24 mouse cellular contexts compared by ENCODE assay signal in the genomic region with DNA sequence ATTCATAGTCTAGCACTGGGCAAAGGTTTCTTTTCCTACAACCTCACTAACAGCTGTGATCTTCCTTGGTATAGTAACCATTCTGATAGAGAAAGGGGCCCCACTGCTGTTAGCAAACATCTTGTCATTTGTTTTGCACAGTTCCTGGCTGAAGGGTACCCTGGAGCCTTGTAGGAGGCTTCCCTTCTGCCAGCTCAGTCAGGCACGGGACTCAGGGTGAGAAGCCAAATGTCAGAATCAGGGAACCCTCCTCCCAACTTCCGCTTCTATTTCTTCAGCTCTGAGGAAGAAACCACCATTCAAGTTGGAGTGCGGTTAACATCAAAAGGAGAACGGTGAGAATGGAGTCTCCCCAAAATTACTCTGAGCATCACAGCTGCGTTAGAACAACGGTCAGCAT. TPM values are rescaled to one million over a fixed set of nuclear protein-coding genes. Genes with fewer than 3 reads are reported as not detected.
DNase-seq lines count a peak whose midpoint lies in the region; ATAC-seq and TF ChIP-seq lines count a peak whose summit lies in the region.
"Had no signal": no experiment of that assay in that cellular context is flagged by ENCODE, and none has a peak within 500 bp of the region (broad histone marks: within the 10 kb centered on the region; RNA-seq: fewer than 3 reads in every experiment).

No protein-coding gene starts in this region.

- WGBS in midbrain, embryonic 10.5 days: 83% methylated on average over 6 of the region's 6 CpGs
- WGBS in midbrain, embryonic 16.5 days: 75% methylated on average over 6 of the region's 6 CpGs
- WGBS in forebrain, embryonic 13.5 days: 77% methylated on average over 6 of the region's 6 CpGs

- ATAC-seq in midbrain, embryonic 16.5 days: no peak
- ATAC-seq in forebrain, embryonic 13.5 days: no peak
- ATAC-seq: forebrain, embryonic 15.5 days; intestine, embryonic 15.5 days had no signal

- no peaks in the 10 kb centered on the region for H3K36me3 ChIP-seq in midbrain, embryonic 10.5 days
- no peaks in the 10 kb centered on the region for H3K36me3 ChIP-seq in midbrain, embryonic 16.5 days (ENCODE audit: control insufficient read depth, insufficient read depth, low read length)
- H3K36me3 ChIP-seq in CH12.LX (replicated peaks in 1 of 2; ENCODE audit: control insufficient read depth in 1 of 2, insufficient read depth in 1 of 2, low read length in 1 of 2): no peaks in the 10 kb centered on the region
- no peaks in the 10 kb centered on the region for H3K36me3 ChIP-seq in forebrain, embryonic 13.5 days (ENCODE audit: poor library complexity, severe bottlenecking)
- H3K36me3 ChIP-seq: embryonic facial prominence, embryonic 12.5 days; embryonic facial prominence, embryonic 15.5 days; forebrain, embryonic 15.5 days; hindbrain, embryonic 15.5 days; intestine, embryonic 15.5 days had no signal

- H3K4me3 ChIP-seq in midbrain, embryonic 10.5 days: no peak overlapping the region
- H3K4me3 ChIP-seq in midbrain, embryonic 16.5 days (ENCODE audit: low read depth, low read length): no peak overlapping the region
- no peak overlapping the region for H3K4me3 ChIP-seq in CH12.LX (replicated peaks in 1 of 3; ENCODE audit: low read depth in 2 of 3, low read length in 2 of 3, poor library complexity in 1 of 3)
- H3K4me3 ChIP-seq in forebrain, embryonic 13.5 days: no peak overlapping the region
- H3K4me3 ChIP-seq: embryonic facial prominence, embryonic 12.5 days; embryonic facial prominence, embryonic 15.5 days; forebrain, embryonic 15.5 days; heart, adult 2 months; hindbrain, embryonic 15.5 days; intestine, embryonic 15.5 days had no signal

- in situ Hi-C loops in CH12.LX (cut with MboI; ENCODE audit: low pct_ligation_motif_present, low pct_unique_long_range_greater_than_20kb, low sequenced_read_pairs): no loop called here

- peaks cover 24% of the 10 kb centered on the region for H3K4me1 ChIP-seq in midbrain, embryonic 10.5 days
- peaks cover 9% of the 10 kb centered on the region for H3K4me1 ChIP-seq in midbrain, embryonic 16.5 days (ENCODE audit: control insufficient read depth, insufficient read depth, low read length)
- peaks cover 3 to 13% of the 10 kb centered on the region in 2 experiments; a peak in 3 of 4 replicates for H3K4me1 ChIP-seq in CH12.LX (ENCODE audit: control insufficient read depth in 1 of 2, insufficient read depth in 2 of 2)
- H3K4me1 ChIP-seq in forebrain, embryonic 13.5 days: no peaks in the 10 kb centered on the region
- H3K4me1 ChIP-seq: embryonic facial prominence, embryonic 12.5 days; forebrain, embryonic 15.5 days; intestine, embryonic 15.5 days had no signal

- 0 out of 2 replicates have a peak overlapping the region, but pooled peaks have one; percentile 46 for H3K27ac ChIP-seq in midbrain, embryonic 10.5 days (replicated peaks)
- H3K27ac ChIP-seq in midbrain, embryonic 16.5 days (ENCODE audit: low read length): no peak overlapping the region
- no peak overlapping the region for H3K27ac ChIP-seq in CH12.LX (ENCODE audit: insufficient read depth, low read depth)
- no peak overlapping the region for H3K27ac ChIP-seq in forebrain, embryonic 13.5 days
- H3K27ac ChIP-seq: embryonic facial prominence, embryonic 12.5 days; embryonic facial prominence, embryonic 15.5 days; forebrain, embryonic 15.5 days; heart, adult 2 months; hindbrain, embryonic 15.5 days; intestine, embryonic 15.5 days had no signal

- no peaks in the 10 kb centered on the region for H3K9me3 ChIP-seq in midbrain, embryonic 10.5 days (replicated peaks)
- H3K9me3 ChIP-seq in midbrain, embryonic 16.5 days (replicated peaks; ENCODE audit: control insufficient read depth, low read length, poor library complexity, severe bottlenecking): no peaks in the 10 kb centered on the region
- no peaks in the 10 kb centered on the region for H3K9me3 ChIP-seq in CH12.LX (replicated peaks; ENCODE audit: low read length)
- H3K9me3 ChIP-seq in forebrain, embryonic 13.5 days (replicated peaks): no peaks in the 10 kb centered on the region
- H3K9me3 ChIP-seq: embryonic facial prominence, embryonic 12.5 days; embryonic facial prominence, embryonic 15.5 days; forebrain, embryonic 15.5 days; hindbrain, embryonic 15.5 days; intestine, embryonic 15.5 days had no signal

- dilution Hi-C loops in CH12.LX (cut with MboI; ENCODE audit: extremely low pct_ligation_motif_present, extremely low pct_unique_long_range_greater_than_20kb, low sequenced_read_pairs): no loop called here

- no peak overlapping the region for H3K4me2 ChIP-seq in midbrain, embryonic 16.5 days (ENCODE audit: low read length)
- peak overlapping the region; percentile 47; the same call in 1 of the 2 replicates for H3K4me2 ChIP-seq in CH12.LX (ENCODE audit: insufficient read depth, low read depth, poor library complexity, severe bottlenecking)
- no peak overlapping the region for H3K4me2 ChIP-seq in forebrain, embryonic 13.5 days
- H3K4me2 ChIP-seq: embryonic facial prominence, embryonic 12.5 days; embryonic facial prominence, embryonic 15.5 days; forebrain, embryonic 15.5 days; heart, embryonic 11.5 days; hindbrain, embryonic 15.5 days; intestine, embryonic 15.5 days had no signal

- no peak for TF ChIP-seq CTCF in CH12.LX (conservative IDR thresholded peaks at IDR 0.05 in 1 of 2, IDR thresholded peaks at IDR 0.05 in 1 of 2; ENCODE audit: low read depth in 2 of 2, low read length in 2 of 2)

- no peak overlapping the region for H3K9ac ChIP-seq in midbrain, embryonic 16.5 days (ENCODE audit: low read depth, low read length)
- no peak overlapping the region for H3K9ac ChIP-seq in CH12.LX (ENCODE audit: insufficient read depth, low read depth)
- no peak overlapping the region for H3K9ac ChIP-seq in forebrain, embryonic 13.5 days
- H3K9ac ChIP-seq: embryonic facial prominence, embryonic 12.5 days; embryonic facial prominence, embryonic 15.5 days; forebrain, embryonic 15.5 days; hindbrain, embryonic 15.5 days; intestine, embryonic 15.5 days had no signal

- H3K79me2 ChIP-seq in CH12.LX (replicated peaks; ENCODE audit: control insufficient read depth, extremely low read depth, insufficient read depth, poor library complexity, severe bottlenecking): no peaks in the 10 kb centered on the region

- TF ChIP-seq POLR2A in CH12.LX (IDR thresholded peaks at IDR 0.05; ENCODE audit: low read depth, low read length): no peak

- TF ChIP-seq RAD21 in CH12.LX (IDR thresholded peaks at IDR 0.05; ENCODE audit: low read depth, low read length): no peak

- TF ChIP-seq EP300 in CH12.LX (IDR thresholded peaks at IDR 0.05; ENCODE audit: low read length): no peak

- no peaks in the 10 kb centered on the region for H3K27me3 ChIP-seq in midbrain, embryonic 10.5 days (ENCODE audit: low read depth, poor library complexity, severe bottlenecking)
- H3K27me3 ChIP-seq in midbrain, embryonic 16.5 days (ENCODE audit: control insufficient read depth, insufficient read depth, low read depth, low read length): no peaks in the 10 kb centered on the region
- H3K27me3 ChIP-seq in CH12.LX (replicated peaks): no peaks in the 10 kb centered on the region
- H3K27me3 ChIP-seq in forebrain, embryonic 13.5 days: no peaks in the 10 kb centered on the region
- H3K27me3 ChIP-seq: embryonic facial prominence, embryonic 12.5 days; embryonic facial prominence, embryonic 15.5 days; forebrain, embryonic 15.5 days; hindbrain, embryonic 15.5 days; intestine, embryonic 15.5 days had no signal

- peak; percentile 39 for DNase-seq in heart, adult 11 months
- DNase-seq in heart, adult 9 months (ENCODE audit: low spot score in 2 of 2): no peak
- DNase-seq in midbrain, embryonic 10.5 days (ENCODE audit: low spot score): no peak
- DNase-seq in CH12.LX (ENCODE audit: extremely low read depth): no peak
- DNase-seq: adrenal gland, adult 2 months; adrenal gland, postnatal 14 days; B cell, adult 2 months; cerebellum, adult 9-11 months; gastrocnemius, postnatal 25 days; heart, adult 2 months; kidney, adult 11 months had no signal

TF ChIP-seq in CH12.LX, 34 proteins besides CTCF, POLR2A, EP300 and RAD21:
- TF ChIP-seq BHLHE40 (IDR thresholded peaks at IDR 0.05; ENCODE audit: low read depth, low read length): peak; percentile 67
- no peak for TF ChIP-seq IRF4 (IDR thresholded peaks at IDR 0.05; ENCODE audit: low read depth, low read length)

RNA-seq across cellular contexts. Expression of a gene that starts 30.3 kb away (rescaled TPM):
- polyA plus RNA-seq in midbrain, embryonic 10.5 days (2016; fragmentation: Nextera tagmentation; extraction: Ambion mirVana): 2.7 and 3.3 TPM in 2 replicates
- 16.7 and 19.9 TPM in 2 replicates for polyA plus RNA-seq in midbrain, embryonic 16.5 days (2015; fragmentation: Nextera tagmentation; extraction: Ambion mirVana)
- total RNA-seq in CH12.LX (2012; rRNA removed) (not detected in 2 replicates), CH12.LX (2014; rRNA removed) (not detected in 2 replicates)
- polyA plus RNA-seq in CH12.LX (2012; ENCODE audit: insufficient read length, low read depth): not detected in 2 replicates
- polyA plus RNA-seq in forebrain, embryonic 13.5 days (2015; fragmentation: Nextera tagmentation; extraction: Ambion mirVana): 7.0 and 7.9 TPM in 2 replicates
- total RNA-seq: common myeloid progenitor, adult 5-6 weeks; gastrocnemius, adult 8-10 months; hematopoietic stem cell, adult 5-6 weeks; MEL had no signal
- polyA plus RNA-seq: heart, postnatal 0 days had no signal
